Mouse (Mus musculus): ENCODE data around the gene Arhgef9. TPM values are rescaled to one million over a fixed set of nuclear protein-coding genes. Genes with fewer than 3 reads are reported as not detected.

Arhgef9 gene
- polyA plus RNA-seq, 1 experiment from 2014 or later = 8.3 TPM

- peak overlapping the region; percentile 92 for H3K27ac ChIP-seq (ENCODE audit: low read length)
- no peaks in the 10 kb centered on the region for H3K27me3 ChIP-seq (replicated peaks; ENCODE audit: control insufficient read depth, insufficient read depth, low read length)
- H3K4me2 ChIP-seq (ENCODE audit: low read depth, low read length) = peak overlapping the region; percentile 65
- peak overlapping the region; percentile 73 for H3K9ac ChIP-seq (ENCODE audit: low read depth, low read length)
- WGBS = 24% methylated on average over 23 of the region's 23 CpGs
- peak overlapping the region; percentile 59 for H3K4me3 ChIP-seq (ENCODE audit: low read length)
- no peaks in the 10 kb centered on the region for H3K36me3 ChIP-seq (ENCODE audit: control insufficient read depth, insufficient read depth, low read length)
- peak; percentile 67 for ATAC-seq
- H3K9me3 ChIP-seq (ENCODE audit: control insufficient read depth, low read length) = no peaks in the 10 kb centered on the region
- no peaks in the 10 kb centered on the region for H3K4me1 ChIP-seq (ENCODE audit: control insufficient read depth, insufficient read depth, low read length)
Measured at GRCm38 (mm10) chrX:95025779-95026360, 170.8 kb downstream of the Arhgef9 start.

- no peak overlapping the region for H3K4me3 ChIP-seq (ENCODE audit: low read length)
- no peak overlapping the region for H3K27ac ChIP-seq (ENCODE audit: low read length)
- H3K36me3 ChIP-seq (ENCODE audit: control insufficient read depth, insufficient read depth, low read length) = no peaks in the 10 kb centered on the region
- H3K9ac ChIP-seq (ENCODE audit: low read depth, low read length) = no peak overlapping the region
- H3K9me3 ChIP-seq (ENCODE audit: control insufficient read depth, low read length) = no peaks in the 10 kb centered on the region
- H3K27me3 ChIP-seq (replicated peaks; ENCODE audit: control insufficient read depth, insufficient read depth, low read length) = no peaks in the 10 kb centered on the region
- WGBS = 23% methylated on average over 4 of the region's 4 CpGs
- no peak overlapping the region for H3K4me2 ChIP-seq (ENCODE audit: low read depth, low read length)
- ATAC-seq = no peak
- H3K4me1 ChIP-seq (ENCODE audit: control insufficient read depth, insufficient read depth, low read length) = no peaks in the 10 kb centered on the region
Measured at GRCm38 (mm10) chrX:95012033-95012432, 184.6 kb downstream of the Arhgef9 start.

Other genes starting within 250 kb of the Arhgef9 start
- gene Spin4, start 170.2 kb downstream of the Arhgef9 start, polyA plus RNA-seq (2015; fragmentation: Nextera tagmentation; extraction: Ambion mirVana) = 4.5 and 4.9 TPM in 2 replicates
- 7.4 and 8.5 TPM in 2 replicates for gene Amer1, start 248.0 kb upstream of the Arhgef9 start, polyA plus RNA-seq (2015; fragmentation: Nextera tagmentation; extraction: Ambion mirVana)

Data from intestine, embryonic 16.5 days (tissue).